Mouse (Mus musculus) G1E (cell line): ENCODE measurements at regions not wholly inside any gene's neighbourhood (a gene's known extent, or its start where the extent isn't known, plus 50 kb on each side); places are given as distances from the start of the nearest gene placed in this dataset.

Source experiments
- ATAC-seq: 2 replicates; pipeline ENCODE4 v1.8.0; 2016; ENCODE audit warnings: mild to moderate bottlenecking; ENCODE audit not compliant: insufficient number of reproducible peaks, poor library complexity, low FRiP score, severe bottlenecking; ENCODE audit errors: extremely low read depth
- DNase-seq: peaks from one replicate; pipeline ENCODE4 v3.0.0; 2012; ENCODE audit warnings: low spot score
- H3K27me3 ChIP-seq: 2 replicates; pipeline ENCODE4 v1.6.1; 2012; ENCODE audit warnings: mild to moderate bottlenecking, low read length, inconsistent platforms; ENCODE audit not compliant: insufficient read depth
- H3K36me3 ChIP-seq: replicated peaks from 2 replicates; pipeline ENCODE3; 2012; ENCODE audit warnings: mild to moderate bottlenecking, inconsistent platforms
- H3K4me1 ChIP-seq: 2 replicates; pipeline ENCODE4 v1.6.1; 2012; ENCODE audit warnings: low read depth, low read length, inconsistent platforms, mixed read lengths; ENCODE audit not compliant: insufficient read depth
- H3K4me3 ChIP-seq: 2 replicates; pipeline ENCODE4 v1.5.1; 2012; ENCODE audit warnings: low read depth, mild to moderate bottlenecking, inconsistent platforms, low read length, moderate library complexity, mixed read lengths
- H3K9me3 ChIP-seq: replicated peaks from 2 replicates; pipeline ENCODE4 v1.6.1; 2012; ENCODE audit warnings: inconsistent platforms
- CTCF ChIP-seq: IDR thresholded peaks from 2 replicates; pipeline ENCODE4 v1.5.1; 2012; ENCODE audit warnings: low read depth, low read length, inconsistent platforms, mixed read lengths
- GATA1 ChIP-seq: IDR thresholded peaks from 2 replicates; pipeline ENCODE4 v1.6.1; 2012; ENCODE audit warnings: borderline replicate concordance, low read length, inconsistent platforms, mixed read lengths
- GATA2 ChIP-seq: IDR thresholded peaks from 2 replicates; pipeline ENCODE4 v1.6.1; 2012; ENCODE audit warnings: low read depth, low read length, inconsistent platforms, borderline replicate concordance
- POLR2AphosphoS5 ChIP-seq: IDR thresholded peaks from 2 replicates; pipeline ENCODE4 v1.6.1; 2012; ENCODE audit warnings: low read depth, low read length, inconsistent platforms; ENCODE audit not compliant: insufficient replicate concordance
- TAL1 ChIP-seq: conservative IDR thresholded peaks from 2 replicates; pipeline ENCODE4 v1.6.1; 2012; ENCODE audit warnings: low read depth, low read length, inconsistent platforms, mixed read lengths

GRCm38 (mm10) chr10:126776603-126777002 is 124.6 kb downstream of the Atp23 start:
- Histone ChIP-seq H3K4me3 (no peak overlapping the region), H3K9me3 (peaks cover 32% of the 10 kb centered on the region), H3K36me3 (no peaks in the 10 kb centered on the region), H3K4me1 (no peaks in the 10 kb centered on the region), H3K27me3 (no peaks in the 10 kb centered on the region)
- no peak for TF ChIP-seq POLR2AphosphoS5
- no peak for TF ChIP-seq GATA2
- TF ChIP-seq CTCF, result no peak
- TF ChIP-seq GATA1, result no peak
- TF ChIP-seq TAL1, result no peak
- ATAC-seq (no peak), DNase-seq (no peak)

DNA sequence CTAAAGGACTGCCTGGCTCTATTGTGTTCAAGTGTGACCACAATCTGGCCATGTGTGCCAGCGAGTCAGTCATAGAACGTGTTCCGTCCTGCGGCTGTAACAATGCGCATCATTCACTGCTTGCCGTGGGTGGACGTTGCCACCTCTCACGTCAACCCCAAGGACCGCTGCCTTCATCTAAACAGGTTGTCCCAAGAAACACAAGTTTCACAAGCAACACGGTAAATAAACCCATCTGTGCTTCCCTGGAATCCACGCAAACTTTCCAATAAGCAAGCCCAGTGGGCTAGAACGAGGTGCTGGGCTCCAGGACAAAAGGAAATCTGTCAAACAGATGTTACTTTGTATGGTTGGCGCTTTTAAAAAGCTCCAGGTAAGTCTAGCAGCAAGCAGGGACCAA is 125.2 kb downstream of the Atp23 start:
- no peaks in the 10 kb centered on the region for H3K27me3 ChIP-seq
- peaks cover 39% of the 10 kb centered on the region for H3K9me3 ChIP-seq
- TF ChIP-seq POLR2AphosphoS5, result no peak
- no peak for TF ChIP-seq TAL1
- no peak for TF ChIP-seq GATA2
- no peak for TF ChIP-seq CTCF
- TF ChIP-seq GATA1, result no peak
- no peak overlapping the region for H3K4me3 ChIP-seq
- DNase-seq, result no peak
- H3K36me3 ChIP-seq, result no peaks in the 10 kb centered on the region
- no peaks in the 10 kb centered on the region for H3K4me1 ChIP-seq
- ATAC-seq, result no peak

DNA sequence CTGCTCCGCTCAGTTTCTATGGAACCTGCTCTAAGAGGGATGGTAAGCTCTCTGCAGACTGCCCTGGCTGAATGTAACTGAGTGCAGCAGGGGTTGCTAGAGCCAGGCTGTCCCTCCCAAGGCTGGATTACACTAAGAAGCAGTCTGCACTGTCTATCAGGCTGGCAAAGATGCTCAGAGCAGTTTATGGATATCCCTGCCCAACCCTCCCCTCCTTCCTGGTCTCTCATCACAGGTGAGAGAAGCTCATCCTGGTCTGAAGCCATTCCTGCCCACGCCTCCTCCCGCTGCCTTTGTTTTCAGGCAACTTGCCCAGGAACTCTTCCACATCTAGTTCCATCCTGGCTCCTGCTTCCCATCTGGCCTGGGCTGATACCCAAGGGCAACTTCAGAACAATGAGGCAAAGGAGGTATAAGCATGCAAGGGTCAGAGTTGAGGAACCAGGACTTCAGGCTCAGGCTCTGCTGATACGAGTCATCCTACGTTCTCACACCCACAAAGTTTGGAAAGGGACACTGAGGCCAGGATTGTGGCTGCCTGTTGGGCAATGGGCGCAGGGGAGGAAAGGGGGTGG is 130.6 kb downstream of the Atp23 start:
- Histone ChIP-seq H3K9me3 (peaks cover 46% of the 10 kb centered on the region), H3K4me1 (no peaks in the 10 kb centered on the region), H3K36me3 (no peaks in the 10 kb centered on the region), H3K27me3 (no peaks in the 10 kb centered on the region), H3K4me3 (no peak overlapping the region)
- ATAC-seq (no peak), DNase-seq (no peak)
- no peak for TF ChIP-seq CTCF
- no peak for TF ChIP-seq TAL1
- TF ChIP-seq POLR2AphosphoS5, result no peak
- no peak for TF ChIP-seq GATA1
- TF ChIP-seq GATA2, result no peak

GRCm38 (mm10) chr10:126765648-126766047 is 135.5 kb downstream of the Atp23 start:
- DNase-seq (no peak), ATAC-seq (no peak)
- no peaks in the 10 kb centered on the region for H3K4me1 ChIP-seq
- TF ChIP-seq CTCF (no peak), TAL1 (no peak)
- H3K9me3 ChIP-seq, result peaks cover 23% of the 10 kb centered on the region
- H3K27me3 ChIP-seq, result no peaks in the 10 kb centered on the region
- H3K4me3 ChIP-seq, result no peak overlapping the region
- no peaks in the 10 kb centered on the region for H3K36me3 ChIP-seq

DNA sequence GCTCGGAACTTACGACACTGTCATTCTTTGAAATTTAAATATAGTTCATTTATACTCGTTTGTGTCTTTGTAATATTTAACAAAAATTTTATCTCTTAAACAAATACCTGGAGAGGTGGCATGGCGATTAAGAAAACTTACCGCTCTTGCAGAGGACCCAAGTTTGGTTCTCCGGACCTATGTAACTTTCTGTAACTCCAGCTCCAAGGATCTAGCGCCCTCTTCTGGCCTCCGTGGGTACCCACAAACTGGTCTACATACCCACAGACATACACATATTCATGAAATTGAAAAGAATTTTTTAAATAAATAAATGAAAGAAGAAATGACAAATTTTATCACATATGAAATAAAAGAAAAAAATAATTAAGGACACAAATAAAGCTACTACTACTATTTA is 136.4 kb downstream of the Atp23 start:
- no peaks in the 10 kb centered on the region for H3K4me1 ChIP-seq
- ATAC-seq (no peak), DNase-seq (no peak)
- H3K27me3 ChIP-seq, result no peaks in the 10 kb centered on the region
- no peaks in the 10 kb centered on the region for H3K36me3 ChIP-seq
- no peak overlapping the region for H3K4me3 ChIP-seq
- H3K9me3 ChIP-seq, result peaks cover 19% of the 10 kb centered on the region
- TF ChIP-seq GATA1 (no peak), TAL1 (no peak), CTCF (no peak), POLR2AphosphoS5 (no peak), GATA2 (no peak)

DNA sequence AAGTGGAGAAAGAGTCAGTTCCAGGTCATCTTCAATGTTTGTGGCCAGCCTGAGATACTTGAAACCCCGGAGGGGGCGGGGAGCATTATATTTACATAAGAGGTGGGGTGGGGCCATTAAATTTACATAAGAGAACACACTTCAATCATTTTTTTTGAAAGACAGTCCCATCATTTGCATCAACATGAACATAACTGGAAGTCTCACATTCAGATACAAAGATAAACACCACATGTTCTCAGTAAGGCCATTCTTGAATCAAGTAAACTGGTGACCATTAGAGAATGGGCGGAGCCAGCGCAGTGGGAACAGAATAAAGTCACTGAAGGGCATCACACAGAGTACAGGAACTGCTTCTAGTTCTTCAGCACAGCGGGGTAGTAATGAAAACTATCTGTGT is 137.2 kb downstream of the Atp23 start:
- H3K27me3 ChIP-seq, result no peaks in the 10 kb centered on the region
- peaks cover 23% of the 10 kb centered on the region for H3K9me3 ChIP-seq
- no peak overlapping the region for H3K4me3 ChIP-seq
- DNase-seq (no peak), ATAC-seq (no peak)
- TF ChIP-seq GATA1 (no peak), GATA2 (no peak), TAL1 (no peak)
- no peaks in the 10 kb centered on the region for H3K36me3 ChIP-seq
- no peaks in the 10 kb centered on the region for H3K4me1 ChIP-seq

GRCm38 (mm10) chr10:126758682-126759081 is 142.5 kb downstream of the Atp23 start:
- ATAC-seq (no peak), DNase-seq (no peak)
- Histone ChIP-seq H3K9me3 (peaks cover 43% of the 10 kb centered on the region), H3K36me3 (no peaks in the 10 kb centered on the region), H3K4me1 (no peaks in the 10 kb centered on the region), H3K27me3 (no peaks in the 10 kb centered on the region), H3K4me3 (no peak overlapping the region)
- TF ChIP-seq GATA2, result no peak
- no peak for TF ChIP-seq TAL1
- no peak for TF ChIP-seq POLR2AphosphoS5
- TF ChIP-seq GATA1, result no peak
- TF ChIP-seq CTCF, result no peak
